Comparison of ENCODE assay signal across 16 mouse cellular contexts in genomic region chr19:37533196-37533595, GRCm38 (mm10).
"Had no signal": no experiment of that assay in that cellular context is flagged by ENCODE, and none has a peak within 500 bp of the region (broad histone marks: within the 10 kb centered on the region; RNA-seq: fewer than 3 reads in every experiment).

No protein-coding gene starts in this region.

- H3K27ac ChIP-seq: neural tube, embryonic 13.5 days; neural tube, embryonic 15.5 days; stomach, embryonic 15.5 days; stomach, postnatal 0 days had no signal

- H3K4me2 ChIP-seq: neural tube, embryonic 13.5 days; neural tube, embryonic 15.5 days; stomach, embryonic 15.5 days had no signal

- H3K4me1 ChIP-seq: stomach, embryonic 15.5 days had no signal

- H3K9ac ChIP-seq: neural tube, embryonic 13.5 days; neural tube, embryonic 15.5 days; stomach, embryonic 15.5 days had no signal

- H3K27me3 ChIP-seq: neural tube, embryonic 13.5 days; neural tube, embryonic 15.5 days; stomach, embryonic 15.5 days had no signal

- H3K4me3 ChIP-seq: neural tube, embryonic 13.5 days; neural tube, embryonic 15.5 days; stomach, embryonic 15.5 days had no signal

- H3K36me3 ChIP-seq: neural tube, embryonic 13.5 days; neural tube, embryonic 15.5 days; stomach, embryonic 15.5 days had no signal

- DNase-seq: retina, postnatal 1 day; right cerebral cortex, adult 18-20 months; right cerebral cortex, postnatal 14 days; right cerebral cortex, postnatal 25 days; right cerebral cortex, postnatal 4 days; spleen, adult 18-20 months; thymus, adult 18-20 months; thymus, adult 2 months; thymus, postnatal 14 days; thymus, postnatal 25 days; thymus, postnatal 36 days; thymus, postnatal 4 days had no signal

- H3K9me3 ChIP-seq: neural tube, embryonic 13.5 days; neural tube, embryonic 15.5 days; stomach, embryonic 15.5 days had no signal
